Mouse (Mus musculus): ENCODE data around the gene 5031439G07Rik. TPM values are rescaled to one million over a fixed set of nuclear protein-coding genes. Genes with fewer than 3 reads are reported as not detected.

5031439G07Rik gene
- polyA plus RNA-seq, 1 experiment from 2014 or later, result 136 TPM

DNA sequence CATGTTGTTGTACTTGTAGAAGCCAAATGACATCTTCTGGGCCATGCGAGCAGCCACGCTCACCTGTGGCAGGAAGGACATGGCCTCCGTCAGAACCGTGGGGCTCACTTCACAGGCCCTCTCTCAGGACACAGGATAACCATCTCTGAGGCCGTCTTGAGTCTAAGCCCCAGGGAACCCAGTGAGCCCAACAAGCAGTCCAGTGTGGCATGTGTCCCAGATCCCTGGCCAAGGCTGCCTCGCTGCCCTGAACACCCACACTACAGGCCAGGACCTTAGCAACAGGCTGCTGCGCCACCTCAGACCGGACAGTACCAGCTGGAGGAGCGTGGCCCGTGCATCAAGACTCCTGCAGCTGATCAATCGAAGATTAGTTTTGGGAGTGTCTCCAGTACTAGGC, 35.1 kb downstream of the 5031439G07Rik start:
- 96% methylated on average over 11 of the region's 11 CpGs for WGBS (ENCODE audit: missing documents)
- no peak overlapping the region for H3K27ac ChIP-seq
- no peak overlapping the region for H3K4me3 ChIP-seq (ENCODE audit: inconsistent target)
- H3K79me2 ChIP-seq (ENCODE audit: inconsistent target), result peaks cover 57% of the 10 kb centered on the region
- peaks cover 99% of the 10 kb centered on the region for H3K36me3 ChIP-seq (ENCODE audit: inconsistent target)

DNA sequence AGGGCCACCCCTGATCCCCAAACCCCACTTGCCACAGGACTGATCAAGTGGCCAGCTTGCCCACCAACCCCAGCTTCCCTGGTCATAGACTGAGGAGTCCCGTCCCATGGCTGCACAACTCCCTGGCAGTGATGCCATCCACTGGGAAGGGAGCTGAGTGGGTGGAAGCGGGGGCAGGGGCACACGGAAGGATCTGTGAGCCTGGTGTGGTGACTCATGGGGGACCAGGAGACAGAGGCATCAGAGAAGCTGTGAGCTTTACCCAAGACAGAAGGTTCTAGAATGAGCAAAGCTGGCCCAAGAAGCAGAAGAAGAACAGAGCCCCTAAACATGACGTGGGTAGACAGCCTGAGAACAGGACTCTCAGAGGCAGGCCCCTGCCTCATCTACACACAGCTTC, 38.3 kb downstream of the 5031439G07Rik start:
- 94% methylated on average over 4 of the region's 4 CpGs for WGBS (ENCODE audit: missing documents)
- H3K27ac ChIP-seq, result no peak overlapping the region
- H3K79me2 ChIP-seq (ENCODE audit: inconsistent target), result peaks cover 25% of the 10 kb centered on the region; the same call in 1 of the 2 replicates
- no peak overlapping the region for H3K4me3 ChIP-seq (ENCODE audit: inconsistent target)
- peaks cover 81% of the 10 kb centered on the region for H3K36me3 ChIP-seq (ENCODE audit: inconsistent target)

DNA sequence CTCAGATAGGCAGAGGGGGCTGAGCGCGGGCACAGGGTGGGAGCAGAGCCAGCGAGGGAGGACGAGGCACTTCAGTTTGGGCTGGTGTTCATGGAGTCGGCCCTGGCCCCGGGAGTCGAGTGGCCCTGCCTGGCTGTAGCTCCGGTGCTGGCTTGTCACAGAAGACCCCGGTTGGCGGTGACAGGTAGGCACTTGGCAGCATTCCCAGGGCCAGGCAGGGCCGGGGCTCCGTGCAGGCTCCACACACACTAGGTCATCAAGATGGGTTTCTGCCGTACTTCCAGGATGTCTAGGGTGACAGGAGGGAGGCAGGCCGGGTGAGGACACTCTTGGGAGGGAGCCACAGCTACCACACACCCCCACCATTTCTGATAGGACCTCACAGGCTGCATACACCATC, 39.4 kb downstream of the 5031439G07Rik start:
- H3K79me2 ChIP-seq (ENCODE audit: inconsistent target), result peaks cover 16% of the 10 kb centered on the region; the same call in 1 of the 2 replicates
- peaks cover 70% of the 10 kb centered on the region for H3K36me3 ChIP-seq (ENCODE audit: inconsistent target)
- H3K4me3 ChIP-seq (ENCODE audit: inconsistent target), result no peak overlapping the region
- WGBS (ENCODE audit: missing documents), result 94% methylated on average over 14 of the region's 14 CpGs
- H3K27ac ChIP-seq, result no peak overlapping the region

DNA sequence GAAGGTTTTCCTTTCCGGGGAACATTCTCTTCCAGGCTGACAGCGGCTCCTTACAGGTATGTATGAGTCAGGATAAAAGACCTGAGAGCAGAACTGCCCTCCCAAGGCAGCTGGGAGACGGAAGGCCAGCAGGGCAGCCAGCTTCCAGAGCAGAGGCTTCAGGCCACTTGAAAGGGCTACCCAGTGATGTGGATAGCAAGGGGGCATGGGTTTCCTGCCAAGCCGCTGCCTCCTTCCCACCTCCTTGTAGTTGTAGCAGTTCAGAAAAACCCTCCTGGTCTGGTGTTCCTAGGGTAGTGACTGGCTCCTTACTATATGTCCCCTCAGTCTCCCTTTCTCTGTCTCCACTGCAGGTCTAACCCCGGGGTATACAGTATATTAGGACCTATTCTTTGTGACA, 44.0 kb downstream of the 5031439G07Rik start:
- H3K27ac ChIP-seq, result no peak overlapping the region
- peaks cover 38% of the 10 kb centered on the region for H3K36me3 ChIP-seq (ENCODE audit: inconsistent target)
- H3K4me3 ChIP-seq (ENCODE audit: inconsistent target), result no peak overlapping the region
- no peaks in the 10 kb centered on the region; the same call in 1 of the 2 replicates for H3K79me2 ChIP-seq (ENCODE audit: inconsistent target)
- WGBS (ENCODE audit: missing documents), result 88% methylated on average over 5 of the region's 5 CpGs

DNA sequence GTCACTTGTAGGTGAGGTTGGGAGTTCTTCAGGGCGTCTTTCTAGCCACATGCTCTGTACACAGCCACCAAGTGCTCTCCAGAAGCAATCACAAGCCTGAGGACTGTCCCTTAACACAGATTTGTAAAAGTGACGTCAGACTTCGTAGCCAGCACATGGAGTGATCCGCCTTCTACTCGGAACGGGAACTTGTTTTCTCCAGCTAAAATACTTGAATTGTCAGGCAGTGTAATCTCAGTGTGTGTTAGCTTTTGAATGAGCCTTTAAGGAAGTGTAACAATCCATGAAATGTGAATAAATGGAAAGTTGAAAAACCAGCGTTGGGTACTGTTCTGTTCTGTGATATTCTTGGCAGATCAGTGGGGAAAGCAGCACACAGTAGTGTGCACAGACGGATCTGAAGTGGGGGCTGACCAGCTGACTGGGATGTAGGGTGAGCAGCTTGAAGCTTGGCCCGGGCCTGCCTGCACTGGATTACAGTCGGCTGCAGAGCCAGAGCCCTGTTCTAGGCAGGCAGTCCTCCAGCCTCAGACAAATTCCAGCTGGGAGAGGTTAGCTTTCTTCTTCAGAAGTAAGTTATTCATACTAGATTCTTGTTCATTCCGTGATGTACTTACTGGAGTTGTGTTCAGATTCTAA, 45.6 kb downstream of the 5031439G07Rik start:
- no peak overlapping the region for H3K4me3 ChIP-seq (ENCODE audit: inconsistent target)
- H3K79me2 ChIP-seq (ENCODE audit: inconsistent target), result peaks cover 15% of the 10 kb centered on the region; the same call in 1 of the 2 replicates
- 89% methylated on average over 9 of the region's 11 CpGs for WGBS (ENCODE audit: missing documents)
- H3K36me3 ChIP-seq (ENCODE audit: inconsistent target), result peaks cover 38% of the 10 kb centered on the region
- H3K27ac ChIP-seq, result no peak overlapping the region

DNA sequence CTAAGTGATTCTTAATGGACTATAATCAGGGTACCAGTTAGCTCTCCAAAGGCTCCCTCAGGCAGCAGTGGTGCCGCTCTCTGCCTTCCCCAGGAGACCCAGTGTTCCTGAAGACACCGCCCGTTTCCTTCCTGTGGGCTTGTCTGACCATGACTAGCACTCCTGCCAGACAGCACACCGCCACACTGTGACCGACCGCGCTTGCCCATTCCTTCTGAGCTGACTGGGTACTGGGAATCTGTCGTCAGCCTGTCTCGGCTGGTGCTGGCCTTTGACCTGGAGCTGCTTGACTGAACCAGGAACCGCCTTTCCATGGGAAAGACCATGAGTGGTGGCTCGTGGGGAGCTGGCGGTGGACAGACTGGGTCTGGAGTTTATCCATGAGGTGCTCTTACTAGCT, 48.2 kb downstream of the 5031439G07Rik start:
- H3K27ac ChIP-seq, result no peak overlapping the region
- 78% methylated on average over 12 of the region's 12 CpGs for WGBS (ENCODE audit: missing documents)
- H3K36me3 ChIP-seq (ENCODE audit: inconsistent target), result peaks cover 57% of the 10 kb centered on the region
- H3K79me2 ChIP-seq (ENCODE audit: inconsistent target), result peaks cover 42% of the 10 kb centered on the region
- no peak overlapping the region for H3K4me3 ChIP-seq (ENCODE audit: inconsistent target)

DNA sequence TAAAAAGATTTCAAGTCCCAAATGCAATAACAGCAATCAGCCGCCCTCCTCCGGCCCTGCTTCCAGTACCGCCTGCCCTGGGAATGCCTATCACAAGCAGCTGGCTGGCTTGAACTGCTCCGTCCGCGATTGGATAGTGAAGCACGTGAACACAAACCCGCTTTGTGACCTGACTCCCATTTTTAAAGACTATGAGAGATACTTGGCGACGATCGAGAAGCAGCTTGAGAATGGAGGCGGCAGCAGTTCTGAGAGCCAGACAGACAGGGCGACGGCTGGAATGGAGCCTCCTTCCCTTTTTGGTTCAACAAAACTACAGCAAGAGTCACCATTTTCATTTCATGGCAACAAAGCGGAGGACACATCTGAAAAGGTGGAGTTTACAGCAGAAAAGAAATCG, 53.5 kb downstream of the 5031439G07Rik start:
- peaks cover 91% of the 10 kb centered on the region for H3K36me3 ChIP-seq (ENCODE audit: inconsistent target)
- H3K4me3 ChIP-seq (ENCODE audit: inconsistent target), result no peak overlapping the region
- no peak overlapping the region for H3K27ac ChIP-seq
- H3K79me2 ChIP-seq (ENCODE audit: inconsistent target), result peaks cover 94% of the 10 kb centered on the region
- 95% methylated on average over 16 of the region's 16 CpGs for WGBS (ENCODE audit: missing documents)

DNA sequence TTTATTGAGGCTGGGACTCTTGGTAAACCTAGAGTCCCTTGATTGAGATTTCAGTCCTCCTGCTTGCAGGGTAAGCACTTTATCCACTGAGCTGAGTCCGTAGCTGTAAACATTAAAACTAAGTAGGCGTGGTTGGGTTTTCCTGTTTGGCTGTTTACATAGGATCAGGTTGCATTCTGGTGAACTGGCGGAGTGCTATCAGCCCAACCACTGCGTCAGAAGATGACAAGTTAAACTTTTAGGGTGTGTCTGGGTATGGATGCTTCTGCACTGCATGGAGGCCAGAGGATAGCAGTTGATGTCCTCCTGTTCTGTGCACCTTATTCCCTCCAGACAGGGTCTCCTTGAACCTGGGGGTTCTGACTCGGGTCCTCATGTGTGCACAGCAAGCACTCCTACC, 56.0 kb downstream of the 5031439G07Rik start:
- WGBS (ENCODE audit: missing documents), result 92% methylated on average over 5 of the region's 5 CpGs

DNA sequence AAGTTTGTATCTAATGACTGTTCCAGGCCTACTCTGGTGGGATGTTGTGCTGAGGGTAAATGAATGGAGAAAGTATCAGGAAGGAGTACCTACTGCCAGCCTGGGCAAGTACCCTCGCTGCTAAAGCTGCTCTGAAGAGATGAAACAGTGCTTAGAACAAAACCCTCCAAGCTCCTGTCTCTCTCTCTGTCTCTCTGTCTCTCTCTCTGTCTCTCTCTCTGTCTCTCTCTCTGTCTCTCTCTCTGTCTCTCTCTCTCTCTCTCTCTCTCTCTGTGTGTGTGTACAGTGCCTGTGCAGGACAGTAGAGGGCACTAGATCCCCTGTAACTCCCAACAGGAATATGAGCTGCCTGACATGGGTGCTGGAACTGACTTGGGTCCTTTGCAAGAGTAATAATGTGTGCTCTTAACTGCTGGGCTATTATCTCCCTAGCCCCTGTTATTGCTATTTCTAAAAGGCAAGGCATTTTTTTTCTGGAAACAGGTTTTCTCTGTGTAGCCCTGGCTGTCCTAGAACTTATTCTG, 62.8 kb downstream of the 5031439G07Rik start:
- Histone ChIP-seq H3K36me3 (ENCODE audit: inconsistent target) (peaks cover 30% of the 10 kb centered on the region), H3K79me2 (ENCODE audit: inconsistent target) (peaks cover 69% of the 10 kb centered on the region), H3K27ac (no peak overlapping the region), H3K4me3 (ENCODE audit: inconsistent target) (no peak overlapping the region)
- 45% methylated on average over 1 of the region's 1 CpGs for WGBS (ENCODE audit: missing documents)

More for the DNA sequence above, 56.0 kb downstream of the 5031439G07Rik start:
- no peak overlapping the region for H3K27ac ChIP-seq
- peaks cover 100% of the 10 kb centered on the region for H3K79me2 ChIP-seq (ENCODE audit: inconsistent target)
- no peak overlapping the region for H3K4me3 ChIP-seq (ENCODE audit: inconsistent target)
- peaks cover 92% of the 10 kb centered on the region for H3K36me3 ChIP-seq (ENCODE audit: inconsistent target)

DNA sequence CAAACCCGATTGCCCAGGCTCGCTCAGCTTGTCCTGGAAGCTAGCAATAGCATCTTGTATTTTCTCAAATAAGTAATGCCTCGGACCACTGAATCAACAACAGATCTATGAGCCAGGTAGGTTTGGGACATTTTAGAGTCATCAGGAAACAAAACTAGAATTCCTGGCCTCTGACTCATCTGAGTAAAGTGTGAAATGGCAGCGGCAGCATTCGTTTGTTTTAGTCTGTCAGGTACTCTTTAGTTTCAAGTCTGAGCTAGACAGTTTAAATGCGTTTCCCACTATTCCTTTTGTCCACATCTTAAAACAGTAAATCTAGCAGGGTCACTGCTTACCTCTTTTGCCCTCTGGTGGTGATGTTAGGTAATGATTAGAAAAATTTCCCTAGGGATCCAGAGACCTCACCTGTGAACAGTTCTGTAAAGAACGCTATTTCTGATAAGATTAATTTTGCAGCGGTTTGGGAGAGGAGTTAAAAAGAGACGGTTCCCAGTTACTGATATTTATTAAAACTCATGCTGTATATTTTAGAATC, 63.5 kb downstream of the 5031439G07Rik start:
- Histone ChIP-seq H3K79me2 (ENCODE audit: inconsistent target) (peaks cover 62% of the 10 kb centered on the region), H3K4me3 (ENCODE audit: inconsistent target) (peak overlapping the region; percentile 75), H3K36me3 (ENCODE audit: inconsistent target) (peaks cover 27% of the 10 kb centered on the region), H3K27ac (peak overlapping the region; percentile 61)
- WGBS (ENCODE audit: missing documents), result 18% methylated on average over 9 of the region's 9 CpGs

DNA sequence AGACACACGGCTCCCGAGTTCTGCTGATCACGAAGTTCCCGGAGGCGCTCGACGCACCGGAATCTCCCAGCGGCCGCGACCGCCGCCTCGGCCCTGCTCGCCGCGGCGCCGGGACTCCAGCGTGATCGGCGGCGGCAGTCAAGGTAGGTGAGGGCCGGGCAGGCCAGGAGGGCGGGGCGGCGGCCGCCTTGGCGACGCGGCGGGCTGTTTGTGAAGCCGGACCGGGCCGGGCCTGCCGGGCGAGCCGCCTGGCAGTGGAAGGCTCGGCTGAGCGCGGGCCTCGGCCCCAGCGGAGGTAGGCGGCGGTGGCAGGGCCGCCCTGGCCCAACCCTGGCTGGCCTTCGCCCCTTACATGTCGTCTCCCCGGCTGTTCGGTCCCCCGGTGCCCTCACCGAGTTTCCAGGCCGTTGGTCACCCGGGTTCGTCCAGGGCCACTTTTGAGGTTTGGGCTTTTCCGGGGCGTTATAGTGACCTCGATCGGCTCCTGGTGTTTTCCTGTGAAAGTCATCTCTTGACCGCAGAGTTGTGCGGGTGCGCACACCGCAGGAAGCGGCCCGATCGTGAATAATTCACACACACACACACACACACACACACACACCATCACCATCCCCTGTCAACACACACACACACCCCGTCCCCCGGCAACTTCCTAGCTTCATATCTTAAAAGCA, 64.7 kb downstream of the 5031439G07Rik start:
- under 1% methylated on average over 68 of the region's 68 CpGs for WGBS (ENCODE audit: missing documents)
- Histone ChIP-seq H3K4me3 (ENCODE audit: inconsistent target) (peak overlapping the region; percentile 75), H3K79me2 (ENCODE audit: inconsistent target) (peaks cover 50% of the 10 kb centered on the region), H3K36me3 (ENCODE audit: inconsistent target) (peaks cover 15% of the 10 kb centered on the region), H3K27ac (peak overlapping the region; percentile 61)

DNA sequence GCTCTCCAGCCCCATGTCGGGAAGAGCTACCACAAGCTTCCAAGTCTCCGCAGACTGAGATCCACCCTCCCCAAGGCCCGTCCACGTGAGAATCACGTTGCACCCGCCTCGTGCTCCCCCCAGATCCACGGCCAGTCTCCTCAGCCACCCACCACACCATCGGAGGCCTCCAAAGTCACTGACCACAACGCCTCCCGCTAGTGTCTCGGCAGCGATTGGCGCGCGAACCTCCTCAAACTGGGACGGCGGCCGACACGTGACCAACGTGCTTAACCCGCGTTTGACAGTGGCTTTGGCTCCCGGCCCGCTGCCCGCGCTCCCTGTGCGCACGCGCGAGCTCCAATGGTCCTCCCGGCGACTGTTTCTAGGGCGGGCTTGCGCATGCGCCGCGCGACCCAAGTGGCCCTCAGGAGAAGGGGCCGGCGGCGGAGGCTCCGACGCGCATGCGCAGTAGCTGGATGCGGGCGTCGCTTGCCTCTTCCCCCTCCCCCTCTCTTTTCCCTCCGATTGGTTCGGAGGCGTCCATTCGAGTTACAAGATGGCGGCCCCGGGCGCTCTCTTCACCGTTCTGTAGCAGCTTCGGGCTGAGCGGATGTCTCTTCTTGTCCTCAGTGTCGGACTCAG, 65.4 kb downstream of the 5031439G07Rik start, which contains the start of gene Nup50:
Nup50 (plus strand) TSS at position 528 of the 624 bp plus-strand sequence.
- peak within 1 kb of the TSS; percentile 75 for H3K4me3 ChIP-seq (ENCODE audit: inconsistent target)
- peak within 1 kb of the TSS; percentile 90 for H3K27ac ChIP-seq
- WGBS (ENCODE audit: missing documents), result 1% methylated on average over 55 of the region's 60 CpGs
- peaks cover 44% of the 10 kb centered on the region for H3K79me2 ChIP-seq (ENCODE audit: inconsistent target)
- H3K36me3 ChIP-seq (ENCODE audit: inconsistent target), result peaks cover 9% of the 10 kb centered on the region

DNA sequence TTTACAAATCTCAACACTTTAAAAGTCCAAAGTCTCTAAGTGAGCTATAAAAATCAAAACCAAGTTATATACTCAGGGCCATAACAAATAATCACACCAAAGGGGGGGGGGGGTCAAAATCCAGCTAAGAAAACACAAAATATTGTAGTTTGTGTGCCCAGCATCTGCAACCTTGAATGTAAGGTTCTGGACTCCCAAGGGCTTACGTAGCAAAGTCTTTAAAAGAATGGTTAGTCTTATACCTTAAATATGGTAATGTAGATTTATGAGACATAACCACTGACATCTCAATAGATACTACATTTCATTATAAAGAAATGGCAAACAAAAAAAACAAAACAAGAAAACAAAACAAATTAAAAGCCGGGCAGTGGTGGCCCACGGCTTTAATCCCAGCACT, 68.4 kb downstream of the 5031439G07Rik start, which contains the start of gene Gm29666:
Gm29666 (minus strand) TSS at position 101 of the 400 bp plus-strand sequence.
- no peak within 1 kb of the TSS for H3K4me3 ChIP-seq (ENCODE audit: inconsistent target)
- no peak within 1 kb of the TSS for H3K27ac ChIP-seq
- H3K36me3 ChIP-seq (ENCODE audit: inconsistent target), result no peaks in the 10 kb centered on the region
- H3K79me2 ChIP-seq (ENCODE audit: inconsistent target), result peaks cover 13% of the 10 kb centered on the region
- 89% methylated on average over 1 of the region's 3 CpGs for WGBS (ENCODE audit: missing documents)

DNA sequence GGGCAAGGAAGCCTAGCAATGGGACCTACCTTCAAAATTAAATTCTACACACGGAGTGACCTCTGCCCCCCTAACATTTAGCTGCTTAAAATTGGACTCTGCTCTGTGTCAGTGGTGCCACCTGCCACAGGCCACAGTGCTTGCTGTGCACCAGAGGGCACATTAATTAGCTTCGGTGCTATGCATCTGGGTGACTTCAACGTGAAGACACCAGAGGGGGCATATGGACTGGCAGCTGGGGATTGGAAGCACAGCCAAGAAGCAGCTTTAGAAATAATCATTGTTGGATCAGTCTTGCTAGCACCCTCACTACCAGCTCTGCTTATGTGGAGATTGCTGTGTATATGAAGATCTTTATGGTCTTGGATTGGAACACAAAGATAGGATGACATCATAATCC, 75.2 kb downstream of the 5031439G07Rik start:
- Histone ChIP-seq H3K4me3 (ENCODE audit: inconsistent target) (no peak overlapping the region), H3K36me3 (ENCODE audit: inconsistent target) (no peaks in the 10 kb centered on the region)
- WGBS (ENCODE audit: missing documents), result 97% methylated on average over 3 of the region's 3 CpGs

More for the DNA sequence above, 75.2 kb downstream of the 5031439G07Rik start:
- Histone ChIP-seq H3K27ac (no peak overlapping the region), H3K79me2 (ENCODE audit: inconsistent target) (no peaks in the 10 kb centered on the region)

Measured in macrophage (primary cell).